Mouse (Mus musculus): ENCODE measurements around the gene Mettl27. TPM values are rescaled to one million over a fixed set of nuclear protein-coding genes. Genes with fewer than 3 reads are reported as not detected.

The Mettl27 gene
- polyA plus RNA-seq, 2 experiments: 7.9 to 14.4 TPM

DNA sequence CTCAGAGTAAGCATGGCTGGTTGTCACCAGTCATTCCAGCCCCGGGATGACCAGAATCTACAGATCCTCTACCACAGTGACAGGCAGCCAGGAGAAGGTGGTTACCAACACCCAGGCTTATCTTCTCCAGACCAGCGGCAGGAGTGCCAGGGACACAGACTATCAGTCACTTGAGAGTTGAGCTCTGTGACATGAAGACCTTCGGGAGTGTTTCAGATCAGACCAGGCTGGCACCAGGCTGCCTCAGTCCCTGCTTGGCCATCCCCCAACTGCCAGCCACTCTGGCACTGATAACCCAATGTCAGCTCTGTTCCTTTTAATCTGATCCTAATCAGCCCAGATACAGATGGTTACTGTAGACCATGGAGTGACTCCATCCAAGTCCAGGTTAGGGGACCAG, 13.1 kb upstream of the Mettl27 start:
- H3K27ac ChIP-seq: peak overlapping the region; percentile 95
- peak overlapping the region; percentile 62 for H3K4me2 ChIP-seq (ENCODE audit: low read depth)
- H3K9me3 ChIP-seq (ENCODE audit: control insufficient read depth, low read length): peaks cover 2% of the 10 kb centered on the region
- H3K36me3 ChIP-seq (replicated peaks; ENCODE audit: control insufficient read depth, insufficient read depth, low read depth): no peaks in the 10 kb centered on the region
- no peaks in the 10 kb centered on the region for H3K27me3 ChIP-seq (ENCODE audit: control insufficient read depth, insufficient read depth, low read length)
- peak; percentile 89 to 92 (median 90) for DNase-seq (ENCODE audit: low read depth in 3 of 3, low spot score in 3 of 3)
- peak overlapping the region; percentile 20 to 23 for H3K4me3 ChIP-seq (ENCODE audit: insufficient read depth in 1 of 2, low read depth in 2 of 2, low read length in 2 of 2)
- no peak for TF ChIP-seq CTCF (IDR thresholded peaks at IDR 0.05; ENCODE audit: low read depth)
- peak; percentile 94 for TF ChIP-seq EP300 (IDR thresholded peaks at IDR 0.05; ENCODE audit: low read depth)
- H3K9ac ChIP-seq (replicated peaks): peak overlapping the region; percentile 63
- 12% methylated on average over 3 of the region's 3 CpGs for WGBS (ENCODE audit: insufficient replicate concordance)
- peak; percentile 88 for ATAC-seq (ENCODE audit: insufficient read depth)
- H3K4me1 ChIP-seq (replicated peaks; ENCODE audit: control insufficient read depth in 2 of 2, insufficient read depth in 2 of 2, low read length in 1 of 2): peaks cover 49 to 53% of the 10 kb centered on the region in 2 experiments

- Histone ChIP-seq H3K27ac (peak overlapping the region; percentile 95), H3K9me3 (ENCODE audit: control insufficient read depth, low read length) (peaks cover 2% of the 10 kb centered on the region), H3K4me1 (replicated peaks; ENCODE audit: control insufficient read depth in 2 of 2, insufficient read depth in 2 of 2, low read length in 1 of 2) (peaks cover 49 to 53% of the 10 kb centered on the region in 2 experiments), H3K4me3 (ENCODE audit: insufficient read depth in 1 of 2, low read depth in 2 of 2, low read length in 2 of 2) (no peak overlapping the region; a peak in 1 of 4 replicates), H3K9ac (replicated peaks) (peak overlapping the region; percentile 61), H3K27me3 (ENCODE audit: control insufficient read depth, insufficient read depth, low read length) (no peaks in the 10 kb centered on the region), H3K4me2 (ENCODE audit: low read depth) (peak overlapping the region; percentile 62), H3K36me3 (replicated peaks; ENCODE audit: control insufficient read depth, insufficient read depth, low read depth) (no peaks in the 10 kb centered on the region)
- DNase-seq (ENCODE audit: low read depth in 3 of 3, low spot score in 3 of 3) (peak in 1 of 3 experiments; percentile 48), ATAC-seq (ENCODE audit: insufficient read depth) (no peak)
- TF ChIP-seq CTCF (IDR thresholded peaks at IDR 0.05; ENCODE audit: low read depth) (no peak), EP300 (IDR thresholded peaks at IDR 0.05; ENCODE audit: low read depth) (peak; percentile 77)
- 58% methylated on average over 6 of the region's 6 CpGs for WGBS (ENCODE audit: insufficient replicate concordance)
These were observed 12.0 kb upstream of the Mettl27 start for GRCm38 (mm10) chr5:134920106-134920687.

- Histone ChIP-seq H3K9ac (replicated peaks) (peak overlapping the region; percentile 61; the same call in 1 of the 2 replicates), H3K27ac (peak overlapping the region; percentile 95), H3K27me3 (ENCODE audit: control insufficient read depth, insufficient read depth, low read length) (no peaks in the 10 kb centered on the region), H3K4me1 (replicated peaks; ENCODE audit: control insufficient read depth in 2 of 2, insufficient read depth in 2 of 2, low read length in 1 of 2) (peaks cover 42 to 47% of the 10 kb centered on the region in 2 experiments), H3K4me2 (ENCODE audit: low read depth) (peak overlapping the region; percentile 62), H3K36me3 (replicated peaks; ENCODE audit: control insufficient read depth, insufficient read depth, low read depth) (no peaks in the 10 kb centered on the region), H3K9me3 (ENCODE audit: control insufficient read depth, low read length) (peaks cover 2% of the 10 kb centered on the region), H3K4me3 (ENCODE audit: insufficient read depth in 1 of 2, low read depth in 2 of 2, low read length in 2 of 2) (no peak overlapping the region)
- DNase-seq (ENCODE audit: low read depth in 3 of 3, low spot score in 3 of 3): peak; percentile 64 to 74 (median 65)
- ATAC-seq (ENCODE audit: insufficient read depth): peak; percentile 27
- 39% methylated on average over 8 of the region's 8 CpGs for WGBS (ENCODE audit: insufficient replicate concordance)
- TF ChIP-seq CTCF (IDR thresholded peaks at IDR 0.05; ENCODE audit: low read depth) (no peak), EP300 (IDR thresholded peaks at IDR 0.05; ENCODE audit: low read depth) (peak; percentile 89)
These were observed 11.1 kb upstream of the Mettl27 start for GRCm38 (mm10) chr5:134921106-134921505.

GRCm38 (mm10) chr5:134923141-134923540, 9.0 kb upstream of the Mettl27 start:
- Histone ChIP-seq H3K27me3 (ENCODE audit: control insufficient read depth, insufficient read depth, low read length) (no peaks in the 10 kb centered on the region), H3K9me3 (ENCODE audit: control insufficient read depth, low read length) (no peaks in the 10 kb centered on the region), H3K4me1 (replicated peaks; ENCODE audit: control insufficient read depth in 2 of 2, insufficient read depth in 2 of 2, low read length in 1 of 2) (peaks cover 33% of the 10 kb centered on the region in 2 experiments), H3K27ac (no peak overlapping the region), H3K4me2 (ENCODE audit: low read depth) (no peak overlapping the region), H3K4me3 (ENCODE audit: insufficient read depth in 1 of 2, low read depth in 2 of 2, low read length in 2 of 2) (no peak overlapping the region), H3K9ac (replicated peaks) (no peak overlapping the region), H3K36me3 (replicated peaks; ENCODE audit: control insufficient read depth, insufficient read depth, low read depth) (no peaks in the 10 kb centered on the region)
- DNase-seq (ENCODE audit: low read depth in 3 of 3, low spot score in 3 of 3): no peak
- TF ChIP-seq CTCF (IDR thresholded peaks at IDR 0.05; ENCODE audit: low read depth) (no peak), EP300 (IDR thresholded peaks at IDR 0.05; ENCODE audit: low read depth) (no peak)
- WGBS (ENCODE audit: insufficient replicate concordance): 58% methylated on average over 6 of the region's 6 CpGs
- no peak for ATAC-seq (ENCODE audit: insufficient read depth)

GRCm38 (mm10) chr5:134926726-134927125, 5.4 kb upstream of the Mettl27 start:
- TF ChIP-seq EP300 (IDR thresholded peaks at IDR 0.05; ENCODE audit: low read depth) (no peak), CTCF (IDR thresholded peaks at IDR 0.05; ENCODE audit: low read depth) (no peak)
- Histone ChIP-seq H3K36me3 (replicated peaks; ENCODE audit: control insufficient read depth, insufficient read depth, low read depth) (no peaks in the 10 kb centered on the region), H3K4me3 (ENCODE audit: insufficient read depth in 1 of 2, low read depth in 2 of 2, low read length in 2 of 2) (no peak overlapping the region), H3K9ac (replicated peaks) (no peak overlapping the region), H3K9me3 (ENCODE audit: control insufficient read depth, low read length) (no peaks in the 10 kb centered on the region), H3K27ac (no peak overlapping the region), H3K4me1 (replicated peaks; ENCODE audit: control insufficient read depth in 2 of 2, insufficient read depth in 2 of 2, low read length in 1 of 2) (peaks cover under 1 to 6% of the 10 kb centered on the region in 2 experiments), H3K27me3 (ENCODE audit: control insufficient read depth, insufficient read depth, low read length) (no peaks in the 10 kb centered on the region; the same call in 1 of the 2 replicates), H3K4me2 (ENCODE audit: low read depth) (no peak overlapping the region)
- DNase-seq (ENCODE audit: low read depth in 3 of 3, low spot score in 3 of 3): no peak
- WGBS (ENCODE audit: insufficient replicate concordance): 65% methylated on average over 4 of the region's 4 CpGs
- ATAC-seq (ENCODE audit: insufficient read depth): no peak

All from liver, embryonic 14.5 days (tissue).